Mouse (Mus musculus) lung, postnatal 10 days (tissue): Measurements from ENCODE around the gene Rhbdl3.

ENCODE experiments used
- DNase-seq: peaks from one replicate; pipeline ENCODE4 v3.0.0; 2021

The Rhbdl3 gene

DNA sequence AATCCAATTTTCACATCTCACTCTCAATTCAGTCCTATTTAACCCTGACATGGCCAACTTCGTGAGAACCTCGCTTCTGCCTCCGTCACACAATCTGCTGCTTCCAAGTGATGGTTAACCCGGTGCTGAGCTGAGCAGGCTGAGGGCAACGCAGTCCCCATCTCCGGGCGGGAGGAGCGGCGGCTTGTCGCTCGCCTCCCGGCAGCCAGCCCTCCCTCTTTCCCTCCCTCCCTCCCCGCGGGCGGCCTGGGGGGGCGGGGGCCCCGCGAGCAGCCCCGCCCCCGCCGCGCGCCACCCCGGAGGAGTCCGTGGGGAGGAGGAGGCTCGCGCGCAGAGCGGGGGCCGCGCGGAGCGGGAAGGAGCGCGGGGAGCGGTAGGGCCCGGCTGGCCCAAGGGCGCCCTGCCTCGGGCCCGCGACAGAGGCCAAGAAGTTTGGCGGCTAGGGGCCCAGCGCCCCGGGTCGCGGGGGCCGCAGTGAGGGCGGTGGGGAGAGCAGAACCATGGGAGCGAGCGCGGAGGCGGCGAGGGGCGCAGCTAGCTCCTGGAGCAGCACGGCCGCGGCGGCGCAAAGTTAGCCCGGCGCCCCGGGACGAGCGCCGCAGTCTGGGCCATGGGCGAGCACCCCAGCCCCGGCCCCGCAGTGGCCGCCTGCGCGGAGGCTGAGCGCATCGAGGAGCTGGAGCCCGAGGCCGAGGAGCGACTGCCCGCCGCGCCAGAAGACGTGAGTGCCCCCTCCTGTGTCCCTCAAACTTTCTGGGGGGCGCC is at the start of gene Rhbdl3:
Gene Rhbdl3 (plus strand): TSS at position 362 of the 765 bp plus-strand sequence.
- peak; percentile 59 for DNase-seq

GRCm38 (mm10) chr11:80264137-80264536 is 36.6 kb upstream of the Rhbdl3 start:
- no peak for DNase-seq

DNA sequence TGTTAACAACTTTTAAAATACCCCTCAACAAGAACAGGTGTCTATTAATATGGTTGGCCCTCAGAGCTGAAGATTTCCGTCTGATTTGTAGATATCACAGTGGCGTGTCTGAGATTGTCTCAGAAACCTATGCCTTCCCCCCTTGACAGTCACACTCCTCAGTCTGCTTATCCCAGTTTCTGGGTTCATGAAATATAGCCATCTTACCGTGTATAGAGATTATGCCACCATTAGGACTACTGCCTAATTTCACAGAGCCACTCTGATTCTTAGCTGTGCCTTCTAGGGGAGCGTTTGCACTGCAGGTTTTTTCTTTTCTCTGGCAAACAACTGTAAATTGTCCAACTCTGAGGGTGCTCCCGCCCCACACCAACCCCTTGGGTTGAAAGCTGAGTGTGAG is 29.6 kb upstream of the Rhbdl3 start:
- DNase-seq = no peak

GRCm38 (mm10) chr11:80275011-80275410 is 25.7 kb upstream of the Rhbdl3 start:
- DNase-seq = no peak

DNA sequence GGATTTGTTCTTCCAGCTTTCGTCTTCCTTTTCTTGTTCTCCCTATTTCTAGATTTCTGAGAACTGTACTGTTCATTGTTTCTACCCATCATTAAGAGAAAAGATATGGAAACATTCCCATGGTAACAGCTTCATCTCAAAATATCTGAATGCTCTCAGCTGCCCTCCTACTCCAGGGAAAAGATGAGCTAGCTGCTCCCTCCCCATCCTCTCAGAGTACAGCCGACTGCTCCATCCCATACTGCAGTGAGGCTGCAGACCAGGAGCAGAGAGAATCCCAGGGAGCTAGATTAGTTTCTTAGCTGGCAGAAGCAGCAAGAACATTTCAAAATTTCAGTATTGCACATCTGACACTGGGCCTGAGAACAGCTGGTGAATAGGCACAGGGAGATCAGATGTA is 22.7 kb upstream of the Rhbdl3 start:
- no peak for DNase-seq

DNA sequence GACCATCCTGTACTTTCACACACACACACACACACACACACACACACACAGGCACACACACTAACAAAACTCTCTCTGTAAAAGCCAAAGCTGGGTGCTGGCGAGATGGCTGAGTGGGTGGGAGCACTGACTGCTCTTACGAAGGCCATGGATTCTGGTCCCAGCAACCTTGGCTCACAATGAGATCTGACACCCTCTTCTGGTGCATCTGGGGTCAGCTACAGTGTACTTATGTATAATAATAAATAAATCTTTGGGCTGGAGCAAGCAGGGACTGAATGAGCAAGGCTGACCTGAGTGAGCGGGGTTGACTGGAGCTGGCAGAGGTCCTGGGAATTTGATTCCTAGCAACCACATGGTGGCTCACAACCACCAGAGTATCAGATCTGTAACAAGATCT is 16.9 kb upstream of the Rhbdl3 start:
- peak; percentile 42 for DNase-seq

DNA sequence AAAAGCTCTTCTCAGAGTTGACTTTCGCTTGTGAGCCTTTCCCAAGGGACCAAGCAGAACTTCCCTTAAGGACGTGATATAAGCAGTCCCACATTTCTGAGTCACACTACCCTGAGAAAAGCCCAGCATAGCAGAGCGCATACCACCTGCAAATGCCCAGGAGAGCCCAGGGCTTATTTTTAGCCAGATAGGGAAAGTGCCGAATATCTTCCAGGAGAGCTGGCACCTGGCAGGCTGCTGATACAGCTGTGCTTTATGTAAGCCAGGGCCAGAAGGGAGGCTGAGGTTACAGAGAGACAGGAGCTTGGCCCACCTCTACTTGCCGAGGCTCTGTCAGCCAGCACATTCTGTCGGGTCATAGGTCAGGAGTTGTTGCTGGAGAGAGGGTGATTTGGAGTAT is 16.1 kb upstream of the Rhbdl3 start:
- DNase-seq = no peak

DNA sequence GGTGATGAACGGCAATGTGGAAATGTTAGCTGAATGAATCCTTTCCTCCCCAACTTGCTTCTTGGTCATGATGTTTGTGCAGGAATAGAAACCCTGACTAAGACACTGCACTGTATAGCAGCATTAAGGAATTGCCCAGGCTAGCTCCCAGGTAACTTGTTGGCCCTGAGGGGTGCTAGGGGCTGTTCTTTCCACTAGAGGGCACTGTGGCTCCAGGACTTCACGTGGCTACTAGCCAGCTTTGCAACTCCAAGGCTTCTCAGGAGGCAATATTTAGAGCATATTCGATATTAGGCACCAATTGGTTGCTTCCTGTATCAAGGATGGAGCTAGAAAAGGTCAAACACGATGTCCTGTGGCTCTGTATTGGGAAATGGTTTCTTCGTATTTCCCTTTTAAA is 13.6 kb upstream of the Rhbdl3 start:
- peak; percentile 76 for DNase-seq

DNA sequence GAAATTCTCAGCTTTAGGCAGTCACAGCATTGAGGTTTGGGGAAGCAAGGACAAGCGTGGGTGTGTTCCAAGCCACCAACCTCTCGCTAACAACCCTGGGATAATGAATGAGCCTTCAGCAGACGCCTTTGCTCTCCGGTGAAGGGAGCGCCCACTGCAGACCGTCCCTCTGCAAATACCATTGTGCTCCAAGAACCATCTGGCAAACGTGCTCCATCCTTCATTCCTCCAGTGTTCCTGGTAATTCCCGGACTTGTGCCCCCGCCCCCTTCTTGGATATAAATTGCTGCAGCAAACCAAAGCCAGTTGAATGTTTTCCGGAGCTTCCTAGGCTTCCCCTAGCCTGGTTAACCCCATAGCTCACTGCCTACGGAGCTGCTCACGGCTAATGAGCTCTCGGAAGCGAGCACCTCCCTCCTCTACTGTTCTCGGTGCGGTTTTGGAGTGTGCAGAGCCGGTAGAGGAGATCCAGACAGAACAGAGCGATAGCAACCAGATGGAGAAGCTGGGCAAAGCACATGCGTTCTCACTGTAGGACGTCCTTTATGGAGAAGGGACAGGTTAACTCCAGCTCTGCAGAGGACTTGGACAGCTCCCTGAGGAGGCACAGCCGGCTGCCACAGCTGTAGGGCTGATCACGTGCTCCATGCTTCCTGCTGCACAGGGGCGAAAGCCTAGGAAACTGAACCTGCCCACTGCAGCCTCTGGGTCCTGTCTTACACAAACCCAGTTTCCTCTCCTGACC is 10.8 kb upstream of the Rhbdl3 start:
- peak; percentile 66 for DNase-seq

DNA sequence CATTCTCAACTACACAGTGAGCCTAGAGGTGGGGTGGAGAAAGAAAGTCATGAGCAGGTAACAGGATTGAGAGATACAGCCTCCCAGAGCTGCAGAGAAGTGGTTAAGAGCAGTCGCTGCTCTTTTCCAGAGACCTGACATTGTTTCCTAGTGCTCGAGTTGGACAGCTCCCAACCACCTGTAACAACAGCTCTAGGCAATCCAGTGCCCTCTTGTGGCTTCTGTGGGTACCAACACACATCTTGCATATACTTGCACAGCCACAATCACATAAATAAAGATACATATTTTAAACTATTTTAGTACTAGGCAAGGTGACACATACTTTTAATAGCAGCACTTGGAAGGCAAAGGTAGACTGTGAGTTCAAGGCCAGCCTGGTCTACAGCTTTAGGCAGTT is 9.7 kb upstream of the Rhbdl3 start:
- no peak for DNase-seq

- no peak for DNase-seq
These were observed 8.2 kb upstream of the Rhbdl3 start for GRCm38 (mm10) chr11:80292463-80292862.

DNA sequence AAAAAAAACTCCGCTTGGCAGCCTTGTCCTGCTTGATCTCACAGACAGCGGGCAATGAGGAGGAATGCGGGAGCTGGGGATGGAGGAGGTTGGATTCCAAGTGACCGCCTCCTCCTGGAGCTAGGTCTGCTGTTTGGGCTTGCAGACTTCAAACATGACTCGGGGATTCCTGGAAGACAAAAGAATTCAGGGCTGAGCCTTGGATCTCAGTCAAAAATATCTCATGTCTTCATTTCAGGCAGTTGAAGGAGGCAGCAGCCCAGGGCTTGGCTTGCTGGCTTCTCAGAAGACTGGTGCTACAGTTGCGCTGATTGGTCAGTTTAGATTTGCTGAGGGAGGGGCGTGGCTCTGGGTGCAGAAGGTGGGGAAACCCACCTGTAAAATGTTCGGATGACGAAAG is 5.6 kb upstream of the Rhbdl3 start:
- no peak for DNase-seq

GRCm38 (mm10) chr11:80295785-80296184 is 4.9 kb upstream of the Rhbdl3 start:
- no peak for DNase-seq

DNA sequence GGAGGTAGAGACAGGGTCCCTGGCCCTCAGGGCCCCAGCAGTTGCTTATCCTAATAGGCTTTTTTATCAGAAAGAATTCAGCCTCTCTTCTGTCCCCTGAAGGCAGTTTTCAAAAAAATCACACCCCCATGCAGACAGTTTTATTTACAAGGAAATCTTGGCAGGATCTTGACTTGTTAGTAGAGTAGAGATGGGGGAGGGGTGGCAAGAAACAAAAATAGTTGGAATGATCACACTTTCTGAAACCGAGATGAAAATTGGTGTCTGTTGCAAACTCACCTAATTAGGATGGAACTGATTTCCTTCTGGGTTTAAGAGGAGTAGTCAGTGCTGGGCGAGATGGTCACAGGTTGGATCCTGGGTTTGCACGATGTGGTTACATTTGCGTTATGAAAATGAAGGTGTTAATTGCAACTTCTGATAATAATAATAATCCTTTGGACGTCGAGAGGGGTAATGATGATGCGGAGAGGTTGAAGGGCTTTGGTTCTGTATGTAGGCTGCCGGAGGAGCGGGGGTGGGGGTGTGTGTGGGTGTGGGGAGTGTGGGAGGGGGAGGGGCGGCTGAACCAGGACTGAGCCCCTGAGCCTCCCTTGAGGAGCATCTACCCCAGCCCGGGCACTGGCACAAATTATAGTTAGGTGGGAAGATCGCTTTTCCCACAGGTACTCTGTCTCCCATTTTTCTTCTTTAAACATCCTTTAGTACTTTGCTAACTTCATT is 1.0 kb upstream of the Rhbdl3 start:
- no peak for DNase-seq

DNA sequence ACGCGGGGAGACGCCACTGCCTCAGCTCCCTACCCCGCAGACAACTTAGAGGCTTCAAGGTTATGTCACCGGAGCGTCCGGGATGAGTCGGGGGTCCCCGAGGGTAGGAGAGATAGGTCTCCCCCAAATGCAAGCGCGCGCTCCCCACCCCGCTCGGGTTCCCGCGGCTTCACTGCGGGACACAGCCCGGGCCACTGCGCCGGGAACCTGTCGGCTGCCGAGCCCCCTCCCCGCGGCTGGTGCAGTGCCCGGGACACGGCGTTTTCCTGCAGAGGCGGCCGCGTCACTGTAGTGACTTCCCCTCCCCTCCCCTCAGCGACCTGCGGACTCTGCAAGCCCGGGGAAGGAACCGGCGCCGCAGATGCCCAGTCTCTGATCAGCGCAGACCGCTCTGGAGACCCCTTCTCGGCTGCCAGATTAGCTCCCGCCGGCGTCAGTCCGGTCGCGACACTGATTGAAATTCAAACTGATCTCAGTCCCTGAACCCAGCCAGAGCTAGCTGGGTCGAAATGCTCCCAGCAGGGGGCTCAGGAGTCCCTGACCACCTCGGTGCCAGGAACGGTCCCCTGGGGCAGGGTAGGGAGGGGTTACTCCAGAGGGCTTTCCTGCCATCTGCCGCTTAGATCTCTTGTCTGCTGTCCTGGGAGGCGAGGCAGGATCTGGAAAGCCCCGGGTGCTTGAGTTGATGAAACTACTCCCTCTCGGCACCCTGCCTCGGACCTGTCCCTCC is 769 bp downstream of the Rhbdl3 start:
- peak; percentile 71 for DNase-seq

GRCm38 (mm10) chr11:80302046-80302390 is 1.3 kb downstream of the Rhbdl3 start:
- DNase-seq = no peak

DNA sequence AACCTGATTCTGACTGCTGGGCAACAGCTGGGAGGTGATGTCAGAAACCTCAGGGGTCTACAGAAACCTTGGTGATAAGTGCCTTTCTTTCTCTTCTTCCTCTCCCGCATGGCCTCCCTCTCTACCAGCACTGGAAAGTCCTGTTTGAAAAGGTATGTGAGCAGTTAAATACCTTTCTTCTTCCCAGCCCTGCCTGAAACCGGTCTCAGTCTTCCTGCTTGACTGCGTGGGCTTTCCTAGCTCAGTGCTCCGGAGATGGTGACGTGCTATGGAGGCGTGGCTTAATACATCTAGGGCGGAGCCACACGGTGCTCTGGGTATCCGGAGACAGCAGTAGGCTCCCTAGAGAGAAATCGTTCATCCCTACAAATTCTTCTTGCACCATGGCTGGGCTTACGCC is 1.8 kb downstream of the Rhbdl3 start:
- peak; percentile 87 for DNase-seq

- no peak for DNase-seq
These were observed 3.0 kb downstream of the Rhbdl3 start for GRCm38 (mm10) chr11:80303746-80304145.

GRCm38 (mm10) chr11:80304846-80305245 is 4.1 kb downstream of the Rhbdl3 start:
- DNase-seq = no peak

DNA sequence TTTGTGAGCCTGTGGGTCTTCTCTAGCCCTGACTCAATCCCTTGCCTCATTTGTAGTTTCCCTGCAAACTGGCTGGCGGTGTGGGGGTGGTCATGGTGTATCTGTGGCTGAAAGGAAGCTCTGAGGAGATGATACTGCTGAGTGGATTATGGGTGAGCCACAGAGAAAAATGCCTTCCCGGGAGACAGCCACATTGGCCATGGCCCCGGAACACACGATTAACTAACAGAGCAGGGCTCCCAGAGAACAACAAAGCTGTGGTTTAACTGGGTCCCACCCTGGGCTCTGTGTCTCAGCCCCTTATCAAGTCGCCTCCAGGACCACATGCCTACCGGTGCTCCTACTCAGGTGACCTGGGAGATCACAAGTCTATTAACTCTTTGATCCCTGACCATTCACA is 7.8 kb downstream of the Rhbdl3 start:
- no peak for DNase-seq

DNA sequence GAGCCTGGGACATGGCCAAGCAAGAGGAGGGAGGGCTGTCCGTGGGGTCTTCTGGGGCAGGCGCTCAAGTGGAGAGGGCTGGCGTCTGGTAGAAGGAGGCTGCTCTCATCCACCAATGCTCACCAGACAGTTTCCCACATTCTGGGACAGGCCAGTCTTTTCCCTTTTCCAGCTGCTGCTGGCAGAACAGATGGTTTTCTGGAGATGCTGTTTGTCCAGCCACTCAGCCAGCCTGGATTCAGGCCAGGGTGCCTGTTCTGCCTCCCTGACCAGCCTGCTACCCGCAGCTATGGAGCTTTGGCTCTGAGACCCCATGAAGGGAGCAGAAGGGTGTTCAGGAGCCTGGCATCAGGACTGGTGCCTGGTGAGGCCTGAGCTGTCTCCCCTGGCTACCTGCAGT is 10.6 kb downstream of the Rhbdl3 start:
- no peak for DNase-seq

GRCm38 (mm10) chr11:80312049-80312448 is 11.3 kb downstream of the Rhbdl3 start:
- no peak for DNase-seq

GRCm38 (mm10) chr11:80312565-80312964 is 11.9 kb downstream of the Rhbdl3 start:
- DNase-seq = no peak
